Mouse (Mus musculus): ENCODE results near the gene Rnf220.

DNA sequence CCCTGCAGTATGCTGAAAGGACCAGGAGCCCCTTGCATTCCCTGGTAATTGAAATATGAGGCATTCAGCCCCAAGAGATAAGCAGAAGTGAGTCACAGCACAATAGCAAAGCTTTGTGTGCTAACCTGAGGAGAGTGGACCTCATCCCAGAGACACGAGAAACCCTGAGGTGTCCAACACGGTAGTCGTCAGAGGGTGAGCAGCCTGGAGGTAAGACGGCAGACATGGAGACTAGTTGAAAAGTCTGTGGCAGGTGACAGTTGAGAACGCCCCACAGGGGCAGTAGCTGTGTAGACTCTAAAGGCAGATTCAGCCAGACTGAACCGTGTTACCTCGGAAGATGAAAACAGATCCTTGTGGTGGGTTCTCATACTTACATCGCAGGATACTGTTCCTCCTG, 2.2 kb upstream of the Rnf220 start:
- TF ChIP-seq POLR2A (IDR thresholded peaks at IDR 0.05; ENCODE audit: low read depth, low read length) = no peak
- TF ChIP-seq CTCF (IDR thresholded peaks at IDR 0.05; ENCODE audit: borderline replicate concordance, insufficient read depth, low read length) = no peak

Data from embryonic fibroblast, embryonic 13.5 days (primary cell).